Mouse (Mus musculus): ENCODE data around the gene Spsb4. TPM values are rescaled to one million over a fixed set of nuclear protein-coding genes. Genes with fewer than 3 reads are reported as not detected.

Spsb4 gene
- polyA plus RNA-seq, 1 experiment: 0.78 TPM

DNA sequence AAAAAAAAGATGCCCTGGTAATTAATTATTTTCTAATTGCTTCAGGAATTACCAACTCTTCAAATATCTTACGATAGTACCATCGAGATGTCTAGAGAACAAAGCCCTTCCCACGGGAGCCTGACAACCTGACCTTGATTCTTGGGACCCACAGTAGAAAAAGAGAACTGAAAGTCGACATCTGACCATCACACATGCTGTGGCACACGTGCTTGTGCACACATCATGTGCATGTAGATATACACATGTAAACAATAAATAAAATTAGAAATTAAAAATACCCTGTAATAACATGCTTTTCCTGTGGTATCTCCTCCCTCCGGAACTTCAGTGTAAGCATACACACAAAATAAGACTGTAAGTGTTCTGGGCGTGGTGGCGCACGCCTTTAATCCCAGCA lies 43.1 kb upstream of the Spsb4 start:
- Histone ChIP-seq H3K4me2 (ENCODE audit: low read depth) (no peak overlapping the region), H3K4me3 (no peak overlapping the region), H3K36me3 (ENCODE audit: control insufficient read depth, insufficient read depth) (no peaks in the 10 kb centered on the region), H3ac (ENCODE audit: control insufficient read depth, insufficient read length) (no peak overlapping the region), H3K79me2 (ENCODE audit: control insufficient read depth, insufficient read depth) (no peaks in the 10 kb centered on the region), H3K27me3 (ENCODE audit: control insufficient read depth, insufficient read depth, insufficient read length) (peaks cover 3% of the 10 kb centered on the region)
- TF ChIP-seq REST (IDR thresholded peaks at IDR 0.05; ENCODE audit: insufficient read depth, insufficient read length) (no peak), USF1 (IDR thresholded peaks at IDR 0.05; ENCODE audit: low read depth) (no peak), SRF (IDR thresholded peaks at IDR 0.05; ENCODE audit: control insufficient read depth, insufficient read length, low read depth) (no peak), TCF3 (IDR thresholded peaks at IDR 0.05; ENCODE audit: insufficient read length, low read depth) (no peak), TCF12 (IDR thresholded peaks at IDR 0.05; ENCODE audit: insufficient read depth, poor library complexity, severe bottlenecking) (no peak), MYOG (IDR thresholded peaks at IDR 0.05; ENCODE audit: control insufficient read depth in 1 of 3, insufficient read depth in 1 of 3, insufficient read length in 2 of 3, low read depth in 2 of 3) (no peak), E2F4 (IDR thresholded peaks at IDR 0.05; ENCODE audit: insufficient read depth) (no peak), MAX (IDR thresholded peaks at IDR 0.05; ENCODE audit: low read depth) (no peak), POLR2A (IDR thresholded peaks at IDR 0.05; ENCODE audit: insufficient read length, low read depth) (no peak), POLR2AphosphoS2 (IDR thresholded peaks at IDR 0.05; ENCODE audit: insufficient read length, low read depth) (no peak), CEBPB (IDR thresholded peaks at IDR 0.05; ENCODE audit: insufficient read depth, poor library complexity, severe bottlenecking) (no peak), MYOD1 (IDR thresholded peaks at IDR 0.05; ENCODE audit: control insufficient read depth in 1 of 3, insufficient read length in 2 of 3, low read depth in 2 of 3) (no peak)

DNA sequence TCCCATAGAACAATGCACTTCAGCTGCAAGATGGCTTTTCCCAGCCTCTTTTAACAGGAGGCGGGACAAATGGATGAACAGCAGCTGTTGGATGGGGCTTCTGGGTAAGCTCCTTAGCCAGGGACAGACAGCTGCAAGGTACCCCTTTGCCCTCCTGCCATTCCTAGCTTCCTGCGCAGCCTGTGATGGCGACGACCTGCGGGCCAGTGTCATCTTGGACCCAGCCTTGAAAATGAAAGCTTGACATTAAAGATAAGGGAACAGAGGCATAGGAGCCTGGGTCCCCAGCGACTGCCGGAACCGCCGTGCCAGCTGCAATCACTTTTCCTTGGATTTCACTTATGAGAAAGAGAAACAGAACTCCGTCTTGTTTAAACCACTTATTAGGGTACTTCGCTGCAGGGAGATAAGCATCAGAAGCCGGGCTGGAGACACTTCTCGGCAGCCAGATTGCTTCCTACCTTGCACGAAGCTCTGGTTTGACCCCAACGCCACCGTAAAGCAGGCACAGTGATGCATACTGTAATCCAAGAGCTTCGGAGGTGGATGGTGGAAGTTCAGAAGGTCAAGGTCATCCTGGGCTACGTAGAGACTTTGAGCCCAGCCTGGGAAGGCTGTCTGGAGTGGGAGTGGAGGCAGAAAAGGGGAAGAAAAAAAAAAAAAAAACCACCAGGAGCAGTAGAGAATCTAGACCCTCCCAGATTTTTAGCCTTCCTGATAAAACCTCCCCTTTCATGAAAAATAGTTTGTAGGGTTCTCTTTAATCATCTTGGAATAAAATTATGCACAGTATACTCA lies 38.1 kb upstream of the Spsb4 start:
- Histone ChIP-seq H3K27me3 (ENCODE audit: control insufficient read depth, insufficient read depth, insufficient read length) (peaks cover 3% of the 10 kb centered on the region), H3K4me2 (ENCODE audit: low read depth) (peak overlapping the region; percentile 48), H3K36me3 (ENCODE audit: control insufficient read depth, insufficient read depth) (no peaks in the 10 kb centered on the region), H3K79me2 (ENCODE audit: control insufficient read depth, insufficient read depth) (no peaks in the 10 kb centered on the region), H3ac (ENCODE audit: control insufficient read depth, insufficient read length) (no peak overlapping the region), H3K4me3 (no peak overlapping the region)
- no peak for TF ChIP-seq POLR2A (IDR thresholded peaks at IDR 0.05; ENCODE audit: insufficient read length, low read depth)
- no peak for TF ChIP-seq USF1 (IDR thresholded peaks at IDR 0.05; ENCODE audit: low read depth)
- TF ChIP-seq MAX (IDR thresholded peaks at IDR 0.05; ENCODE audit: low read depth): no peak
- no peak for TF ChIP-seq E2F4 (IDR thresholded peaks at IDR 0.05; ENCODE audit: insufficient read depth)
- TF ChIP-seq CEBPB (IDR thresholded peaks at IDR 0.05; ENCODE audit: insufficient read depth, poor library complexity, severe bottlenecking): no peak
- no peak for TF ChIP-seq SRF (IDR thresholded peaks at IDR 0.05; ENCODE audit: control insufficient read depth, insufficient read length, low read depth)
- no peak for TF ChIP-seq TCF3 (IDR thresholded peaks at IDR 0.05; ENCODE audit: insufficient read length, low read depth)
- TF ChIP-seq POLR2AphosphoS2 (IDR thresholded peaks at IDR 0.05; ENCODE audit: insufficient read length, low read depth): no peak
- TF ChIP-seq MYOG (IDR thresholded peaks at IDR 0.05; ENCODE audit: control insufficient read depth in 1 of 3, insufficient read depth in 1 of 3, insufficient read length in 2 of 3, low read depth in 2 of 3): peak; percentile 14 to 89 (median 73)
- TF ChIP-seq MYOD1 (IDR thresholded peaks at IDR 0.05; ENCODE audit: control insufficient read depth in 1 of 3, insufficient read length in 2 of 3, low read depth in 2 of 3): peak in 2 of 3 experiments; percentile 77 to 85
- TF ChIP-seq TCF12 (IDR thresholded peaks at IDR 0.05; ENCODE audit: insufficient read depth, poor library complexity, severe bottlenecking): no peak

GRCm38 (mm10) chr9:97055906-97056305 lies 37.3 kb upstream of the Spsb4 start:
- TF ChIP-seq MYOD1 (IDR thresholded peaks at IDR 0.05; ENCODE audit: control insufficient read depth in 1 of 3, insufficient read length in 2 of 3, low read depth in 2 of 3): peak in 2 of 3 experiments; percentile 64 to 67
- no peak for TF ChIP-seq MAX (IDR thresholded peaks at IDR 0.05; ENCODE audit: low read depth)
- no peak for TF ChIP-seq E2F4 (IDR thresholded peaks at IDR 0.05; ENCODE audit: insufficient read depth)
- TF ChIP-seq MYOG (IDR thresholded peaks at IDR 0.05; ENCODE audit: control insufficient read depth in 1 of 3, insufficient read depth in 1 of 3, insufficient read length in 2 of 3, low read depth in 2 of 3): peak in 2 of 3 experiments; percentile 65 to 82
- TF ChIP-seq SRF (IDR thresholded peaks at IDR 0.05; ENCODE audit: control insufficient read depth, insufficient read length, low read depth): no peak
- TF ChIP-seq REST (IDR thresholded peaks at IDR 0.05; ENCODE audit: insufficient read depth, insufficient read length): no peak
- H3K79me2 ChIP-seq (ENCODE audit: control insufficient read depth, insufficient read depth): no peaks in the 10 kb centered on the region
- peaks cover 3% of the 10 kb centered on the region for H3K27me3 ChIP-seq (ENCODE audit: control insufficient read depth, insufficient read depth, insufficient read length)
- H3K4me3 ChIP-seq: no peak overlapping the region
- no peak overlapping the region for H3ac ChIP-seq (ENCODE audit: control insufficient read depth, insufficient read length)
- H3K36me3 ChIP-seq (ENCODE audit: control insufficient read depth, insufficient read depth): no peaks in the 10 kb centered on the region
- H3K4me2 ChIP-seq (ENCODE audit: low read depth): peak overlapping the region; percentile 48

GRCm38 (mm10) chr9:97051176-97051575 lies 32.5 kb upstream of the Spsb4 start:
- no peak for TF ChIP-seq TCF3 (IDR thresholded peaks at IDR 0.05; ENCODE audit: insufficient read length, low read depth)
- TF ChIP-seq MYOD1 (IDR thresholded peaks at IDR 0.05; ENCODE audit: control insufficient read depth in 1 of 3, insufficient read length in 2 of 3, low read depth in 2 of 3): peak in 2 of 3 experiments; percentile 66 to 76
- TF ChIP-seq MYOG (IDR thresholded peaks at IDR 0.05; ENCODE audit: control insufficient read depth in 1 of 3, insufficient read depth in 1 of 3, insufficient read length in 2 of 3, low read depth in 2 of 3): peak in 2 of 3 experiments; percentile 70 to 81
- H3K36me3 ChIP-seq (ENCODE audit: control insufficient read depth, insufficient read depth): no peaks in the 10 kb centered on the region
- no peak overlapping the region for H3K4me3 ChIP-seq
- H3ac ChIP-seq (ENCODE audit: control insufficient read depth, insufficient read length): no peak overlapping the region
- no peaks in the 10 kb centered on the region for H3K27me3 ChIP-seq (ENCODE audit: control insufficient read depth, insufficient read depth, insufficient read length)
- H3K4me2 ChIP-seq (ENCODE audit: low read depth): peak overlapping the region; percentile 16
- H3K79me2 ChIP-seq (ENCODE audit: control insufficient read depth, insufficient read depth): no peaks in the 10 kb centered on the region

- H3K4me3 ChIP-seq: no peak overlapping the region
- peaks cover 6% of the 10 kb centered on the region for H3K27me3 ChIP-seq (ENCODE audit: control insufficient read depth, insufficient read depth, insufficient read length)
- TF ChIP-seq MYOD1 (IDR thresholded peaks at IDR 0.05; ENCODE audit: control insufficient read depth in 1 of 3, insufficient read length in 2 of 3, low read depth in 2 of 3) (no peak), REST (IDR thresholded peaks at IDR 0.05; ENCODE audit: insufficient read depth, insufficient read length) (no peak), POLR2AphosphoS2 (IDR thresholded peaks at IDR 0.05; ENCODE audit: insufficient read length, low read depth) (no peak), USF1 (IDR thresholded peaks at IDR 0.05; ENCODE audit: low read depth) (no peak), TCF3 (IDR thresholded peaks at IDR 0.05; ENCODE audit: insufficient read length, low read depth) (no peak), CEBPB (IDR thresholded peaks at IDR 0.05; ENCODE audit: insufficient read depth, poor library complexity, severe bottlenecking) (no peak), MYOG (IDR thresholded peaks at IDR 0.05; ENCODE audit: control insufficient read depth in 1 of 3, insufficient read depth in 1 of 3, insufficient read length in 2 of 3, low read depth in 2 of 3) (no peak), E2F4 (IDR thresholded peaks at IDR 0.05; ENCODE audit: insufficient read depth) (no peak), SRF (IDR thresholded peaks at IDR 0.05; ENCODE audit: control insufficient read depth, insufficient read length, low read depth) (no peak), POLR2A (IDR thresholded peaks at IDR 0.05; ENCODE audit: insufficient read length, low read depth) (no peak), TCF12 (IDR thresholded peaks at IDR 0.05; ENCODE audit: insufficient read depth, poor library complexity, severe bottlenecking) (no peak), MAX (IDR thresholded peaks at IDR 0.05; ENCODE audit: low read depth) (no peak)
- H3ac ChIP-seq (ENCODE audit: control insufficient read depth, insufficient read length): no peak overlapping the region
- no peak overlapping the region for H3K4me2 ChIP-seq (ENCODE audit: low read depth)
- no peaks in the 10 kb centered on the region for H3K79me2 ChIP-seq (ENCODE audit: control insufficient read depth, insufficient read depth)
- no peaks in the 10 kb centered on the region for H3K36me3 ChIP-seq (ENCODE audit: control insufficient read depth, insufficient read depth)
Observed at GRCm38 (mm10) chr9:97046240-97046639, 27.6 kb upstream of the Spsb4 start.
